Mouse (Mus musculus): ENCODE measurements at regions not wholly inside any gene's neighbourhood (a gene's known extent, or its start where the extent isn't known, plus 50 kb on each side); places are given as distances from the start of the nearest gene placed in this dataset.
"Not testable (repeated sequence)": the region's sequence is repeated elsewhere in the genome, so short reads cannot be mapped to it uniquely, and the experiment has no call there.

GRCm38 (mm10) chr2:3864872-3865271 is 152.6 kb upstream of the Frmd4a start:
- DNase-seq (ENCODE audit: low spot score) = no peak

- not testable (repeated sequence) for DNase-seq (ENCODE audit: low spot score)
Measured at GRCm38 (mm10) chr2:3866736-3867135, 150.8 kb upstream of the Frmd4a start.

- DNase-seq (ENCODE audit: low spot score) = no peak
Measured at GRCm38 (mm10) chr2:3869701-3870100, 147.8 kb upstream of the Frmd4a start.

- DNase-seq (ENCODE audit: low spot score) = peak; percentile 17
Measured at GRCm38 (mm10) chr2:3871748-3872147, 145.8 kb upstream of the Frmd4a start.

GRCm38 (mm10) chr2:3887000-3887399 is 130.5 kb upstream of the Frmd4a start:
- no peak for DNase-seq (ENCODE audit: low spot score)

- DNase-seq (ENCODE audit: low spot score) = no peak
Measured at GRCm38 (mm10) chr2:3887845-3888433, 129.6 kb upstream of the Frmd4a start.

GRCm38 (mm10) chr2:3889381-3889780 is 128.1 kb upstream of the Frmd4a start:
- no peak for DNase-seq (ENCODE audit: low spot score)

GRCm38 (mm10) chr2:3890462-3890861 is 127.1 kb upstream of the Frmd4a start:
- DNase-seq (ENCODE audit: low spot score) = no peak

GRCm38 (mm10) chr2:3907026-3907425 is 110.5 kb upstream of the Frmd4a start:
- DNase-seq (ENCODE audit: low spot score) = no peak

GRCm38 (mm10) chr2:3908192-3908591 is 109.3 kb upstream of the Frmd4a start:
- DNase-seq (ENCODE audit: low spot score) = no peak

- no peak for DNase-seq (ENCODE audit: low spot score)
Measured at GRCm38 (mm10) chr2:3910086-3910891, 107.2 kb upstream of the Frmd4a start.

GRCm38 (mm10) chr2:3915141-3915540 is 102.4 kb upstream of the Frmd4a start:
- no peak for DNase-seq (ENCODE audit: low spot score)

GRCm38 (mm10) chr2:3916365-3916764 is 101.2 kb upstream of the Frmd4a start:
- DNase-seq (ENCODE audit: low spot score) = no peak

- no peak for DNase-seq (ENCODE audit: low spot score)
Measured at GRCm38 (mm10) chr2:3918156-3918555, 99.4 kb upstream of the Frmd4a start.

GRCm38 (mm10) chr2:3919893-3920292 is 97.6 kb upstream of the Frmd4a start:
- no peak for DNase-seq (ENCODE audit: low spot score)

- not testable (repeated sequence) for DNase-seq (ENCODE audit: low spot score)
Measured at GRCm38 (mm10) chr2:3921084-3921483, 96.4 kb upstream of the Frmd4a start.

- DNase-seq (ENCODE audit: low spot score) = no peak
Measured at GRCm38 (mm10) chr2:3922739-3923138, 94.8 kb upstream of the Frmd4a start.

GRCm38 (mm10) chr2:3924696-3925095 is 92.8 kb upstream of the Frmd4a start:
- DNase-seq (ENCODE audit: low spot score) = no peak

- no peak for DNase-seq (ENCODE audit: low spot score)
Measured at GRCm38 (mm10) chr2:3925199-3925598, 92.3 kb upstream of the Frmd4a start.

GRCm38 (mm10) chr2:3926129-3926528 is 91.4 kb upstream of the Frmd4a start:
- no peak for DNase-seq (ENCODE audit: low spot score)

GRCm38 (mm10) chr2:3927141-3927810 is 90.2 kb upstream of the Frmd4a start:
- DNase-seq (ENCODE audit: low spot score) = no peak

GRCm38 (mm10) chr2:3927853-3928252 is 89.7 kb upstream of the Frmd4a start:
- DNase-seq (ENCODE audit: low spot score) = no peak

GRCm38 (mm10) chr2:3930650-3931049 is 86.9 kb upstream of the Frmd4a start:
- DNase-seq (ENCODE audit: low spot score) = no peak
